Mouse (Mus musculus): Measurements from ENCODE around the gene Ccdc106.
"Not testable (repeated sequence)": the region's sequence is repeated elsewhere in the genome, so short reads cannot be mapped to it uniquely, and the experiment has no call there.

Ccdc106 gene

GRCm38 (mm10) chr7:5052931-5053343 lies 32.6 kb downstream of the Ccdc106 start:
- peak in 1 of 2 experiments; percentile 18 for DNase-seq

DNA sequence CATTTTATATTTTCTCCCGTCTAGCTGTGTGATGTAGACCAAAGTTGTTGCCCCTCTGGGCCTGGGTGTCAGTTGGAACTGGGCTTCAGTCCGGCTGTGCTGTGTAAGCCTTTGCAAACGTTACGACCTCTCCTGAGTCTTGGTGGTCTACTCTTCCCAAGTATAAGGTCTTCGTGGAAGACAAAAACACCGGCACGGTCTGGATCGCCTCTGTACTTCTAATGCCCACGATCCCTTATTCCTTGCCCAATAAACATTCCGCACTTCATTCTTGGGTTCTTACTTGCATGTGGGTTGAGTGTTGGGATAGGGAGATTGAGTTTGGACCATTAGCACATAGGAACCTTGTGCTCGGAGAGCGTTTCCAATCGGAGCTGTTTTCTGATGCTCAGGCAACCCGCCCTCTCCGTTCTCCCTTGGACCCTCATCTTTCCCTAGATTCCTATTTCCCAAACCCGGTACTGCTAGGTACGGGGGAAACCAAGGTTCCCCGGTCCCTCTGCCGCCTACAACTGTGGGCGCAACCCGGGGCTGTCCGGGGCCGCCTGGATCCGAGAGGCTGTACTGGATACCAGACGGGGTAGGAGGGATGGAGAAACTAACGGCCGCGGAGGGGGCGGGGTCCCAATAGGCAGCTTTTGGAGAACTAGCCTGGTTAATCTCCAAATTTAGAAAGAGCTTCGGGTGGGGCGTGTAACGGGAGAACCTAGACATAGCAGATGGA lies 33.3 kb downstream of the Ccdc106 start:
- no peak for DNase-seq

- no peak for DNase-seq
Measured at GRCm38 (mm10) chr7:5056651-5057263, 36.4 kb downstream of the Ccdc106 start.

DNA sequence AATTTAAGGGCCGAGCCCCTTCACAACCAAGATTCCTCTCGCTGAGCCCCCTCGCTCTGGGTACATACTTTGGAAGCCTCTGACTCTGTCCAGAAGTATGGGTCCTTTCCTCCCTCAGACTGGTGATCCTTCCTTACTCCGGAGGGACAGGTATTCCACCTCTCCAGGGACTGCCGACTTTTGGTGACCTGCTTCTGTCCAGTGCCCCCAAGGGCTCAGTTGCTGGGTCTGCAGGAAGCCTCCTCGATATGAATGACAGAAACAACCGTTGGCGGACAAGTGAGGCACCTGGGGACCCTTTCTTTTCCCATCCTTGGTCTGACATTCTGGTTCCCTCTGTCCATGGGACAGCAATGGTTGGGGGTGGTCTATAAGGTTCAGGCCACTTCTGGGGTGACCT lies 37.0 kb downstream of the Ccdc106 start:
- DNase-seq, result no peak

DNA sequence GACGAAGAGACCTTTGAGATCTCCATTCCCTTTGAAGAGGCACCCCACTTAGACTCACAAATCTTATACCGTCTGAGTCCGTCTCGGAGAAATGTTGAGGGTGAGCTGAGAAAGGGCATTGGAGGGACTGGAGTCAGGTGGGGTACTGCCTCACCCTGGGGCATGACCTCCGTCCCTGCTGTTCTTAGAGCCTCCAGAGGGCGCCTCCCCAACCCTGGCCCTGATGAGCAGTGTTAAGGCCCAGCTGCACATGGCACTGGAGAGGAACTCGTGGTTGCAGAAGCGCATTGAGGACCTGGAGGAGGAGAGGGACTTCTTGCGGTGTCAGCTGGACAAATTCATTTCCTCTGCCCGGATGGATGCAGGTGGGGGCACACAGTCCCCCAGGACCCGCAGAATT lies 37.5 kb downstream of the Ccdc106 start:
- peak; percentile 56 to 57 for DNase-seq

DNA sequence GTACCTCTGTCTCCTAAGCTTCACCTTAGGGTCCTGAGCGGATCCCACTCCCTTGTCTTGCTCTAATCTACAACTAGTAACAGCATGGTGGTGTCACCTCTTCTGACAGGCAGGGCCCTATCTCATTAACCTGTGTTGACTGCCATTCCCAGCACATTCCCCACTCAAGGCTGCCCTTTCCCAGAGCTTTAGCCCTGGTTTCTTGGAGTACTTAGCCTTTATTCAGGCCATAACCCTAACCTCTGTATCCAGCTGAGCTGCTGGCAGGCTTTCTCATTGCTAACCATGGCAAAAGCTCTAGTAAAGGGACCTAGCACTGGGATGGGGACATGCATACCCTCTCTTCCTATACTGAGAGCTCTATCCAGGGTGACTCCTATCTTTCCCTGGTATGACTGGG lies 38.3 kb downstream of the Ccdc106 start:
- no peak for DNase-seq

DNA sequence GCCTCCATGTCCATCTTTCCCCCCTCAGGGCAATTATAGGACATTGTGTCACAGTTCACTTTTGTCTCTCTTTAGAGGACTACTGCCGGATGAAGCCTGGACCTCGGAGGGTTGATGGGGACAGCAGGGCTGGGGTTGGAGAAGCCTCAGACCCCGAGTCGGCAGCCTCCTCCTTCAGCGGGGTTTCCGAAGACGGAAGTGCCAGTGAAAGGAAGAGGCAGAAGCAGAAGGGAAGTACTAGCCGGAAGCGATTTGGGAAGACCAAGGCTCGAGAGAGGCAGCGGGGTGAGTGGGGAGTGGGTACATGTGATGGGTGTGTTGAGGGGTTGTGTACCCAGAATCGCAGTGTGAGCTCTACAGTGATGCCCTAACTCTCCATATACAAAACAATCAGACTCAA lies 39.1 kb downstream of the Ccdc106 start:
- no peak for DNase-seq

DNA sequence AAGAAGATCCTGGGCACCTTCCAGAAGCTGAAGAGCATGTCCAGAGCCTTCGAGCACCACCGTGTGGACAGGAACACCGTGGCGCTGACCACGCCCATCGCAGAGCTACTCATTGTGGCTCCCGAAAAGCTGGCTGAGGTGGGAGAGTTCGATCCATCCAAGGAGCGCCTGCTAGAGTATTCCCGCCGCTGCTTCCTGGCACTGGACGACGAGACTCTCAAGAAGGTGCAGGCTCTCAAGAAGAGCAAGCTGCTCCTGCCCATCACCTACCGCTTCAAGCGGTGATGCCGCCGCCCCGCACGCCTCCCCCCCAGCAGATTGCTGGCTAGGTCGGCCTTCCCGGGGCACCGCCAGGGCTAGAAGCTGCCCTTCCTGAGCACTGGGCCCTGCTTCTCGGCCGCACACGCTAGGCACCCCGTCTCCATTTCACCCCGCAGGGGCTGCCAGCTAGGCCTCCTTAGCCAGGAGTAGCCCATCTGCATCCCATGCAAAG lies 39.9 kb downstream of the Ccdc106 start:
- peak; percentile 72 to 74 for DNase-seq

- peak; percentile 95 for DNase-seq
Measured at GRCm38 (mm10) chr7:5060944-5061773, 40.8 kb downstream of the Ccdc106 start.

- DNase-seq, result peak; percentile 95
Measured at GRCm38 (mm10) chr7:5061774-5062359, 41.5 kb downstream of the Ccdc106 start, which contains the start of gene U2af2. Gene U2af2 (plus strand): TSS chr7:5062143.

DNA sequence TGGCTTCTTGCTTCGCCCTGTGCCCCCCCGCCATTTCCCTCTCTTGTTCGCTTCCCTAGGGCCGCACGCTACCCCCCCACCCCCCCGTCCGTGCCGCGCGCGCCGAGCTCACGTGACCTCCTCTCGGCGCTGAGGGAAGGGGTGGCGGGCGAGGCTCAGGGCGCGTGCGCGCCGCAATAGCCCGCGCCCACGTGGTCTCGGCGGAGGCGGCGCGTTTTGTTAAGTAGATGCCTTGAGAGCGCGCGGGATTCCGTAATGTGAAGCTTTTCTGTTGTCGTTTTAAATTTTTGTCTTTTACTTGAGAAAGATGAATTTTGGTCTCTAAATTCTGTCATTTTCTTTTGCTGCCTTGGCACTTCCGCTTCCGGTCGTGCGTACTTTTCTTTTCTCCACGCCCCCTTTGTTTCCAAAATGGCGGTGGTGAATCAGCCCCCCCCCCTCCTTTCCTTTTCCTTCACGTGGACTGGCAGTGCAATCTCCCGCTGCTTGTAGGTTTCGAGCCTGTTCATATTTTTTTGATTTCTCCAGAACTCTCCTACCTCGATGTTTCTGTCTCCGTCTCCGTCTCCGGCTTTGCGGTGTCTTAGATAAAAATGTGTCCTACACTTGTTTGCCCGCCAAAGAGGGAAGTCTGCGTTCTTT lies 42.1 kb downstream of the Ccdc106 start:
- DNase-seq, result peak; percentile 80

DNA sequence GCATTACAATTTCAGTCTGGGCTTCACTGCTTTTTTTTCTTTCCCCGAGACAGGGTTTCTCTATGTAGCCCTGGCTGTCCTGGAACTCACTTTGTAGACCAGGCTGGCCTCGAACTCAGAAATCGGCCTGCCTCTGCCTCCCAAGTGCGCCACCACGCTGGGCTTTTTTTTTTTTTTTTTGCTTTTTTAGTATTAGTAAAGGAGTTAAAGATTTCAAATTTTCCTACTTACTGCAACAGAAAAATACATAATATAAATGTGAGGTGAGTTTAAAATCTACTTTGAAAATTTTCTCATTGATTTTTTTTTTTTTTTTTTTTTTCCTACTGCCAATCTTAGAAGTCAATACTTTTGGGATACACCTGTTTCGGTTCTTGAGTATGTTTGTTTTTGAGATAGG lies 44.5 kb downstream of the Ccdc106 start:
- no peak for DNase-seq

DNA sequence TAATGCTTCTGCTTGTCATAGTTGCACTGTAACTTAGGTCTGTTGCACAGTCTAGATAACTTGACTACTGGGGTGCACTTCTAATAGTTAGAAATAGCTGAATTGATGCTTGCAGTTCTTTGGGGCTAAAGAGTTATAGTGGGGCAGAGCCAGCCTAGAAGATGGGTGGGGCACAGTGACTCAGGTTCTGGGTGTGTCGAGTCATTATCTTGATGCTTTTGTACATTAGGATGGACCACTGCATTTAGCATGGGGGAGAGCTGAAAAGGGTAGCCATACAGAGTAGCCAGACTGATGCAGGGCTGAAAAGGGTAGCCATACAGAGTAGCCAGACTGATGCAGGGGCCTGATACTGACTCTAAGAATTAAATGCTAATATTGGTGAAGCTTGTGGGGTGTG lies 53.2 kb downstream of the Ccdc106 start:
- DNase-seq, result no peak

DNA sequence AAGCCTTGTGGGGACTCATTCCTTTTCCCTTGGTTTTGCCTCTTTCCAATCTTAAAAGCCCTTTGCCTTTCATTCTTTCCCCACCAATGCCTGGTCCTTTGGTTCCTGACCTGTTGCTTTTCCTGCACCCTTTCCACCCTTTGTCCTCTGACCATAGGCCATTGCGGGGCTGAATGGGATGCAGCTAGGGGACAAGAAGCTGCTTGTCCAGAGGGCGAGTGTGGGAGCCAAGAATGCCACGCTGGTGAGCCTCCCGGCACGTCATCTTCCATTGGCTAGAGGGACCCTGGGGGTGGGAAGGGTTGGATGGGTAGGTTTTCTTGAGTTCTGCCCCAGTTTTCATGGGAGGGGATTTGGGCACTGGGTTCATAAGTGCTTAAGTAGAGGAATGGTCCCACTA lies 54.6 kb downstream of the Ccdc106 start:
- DNase-seq, result no peak

DNA sequence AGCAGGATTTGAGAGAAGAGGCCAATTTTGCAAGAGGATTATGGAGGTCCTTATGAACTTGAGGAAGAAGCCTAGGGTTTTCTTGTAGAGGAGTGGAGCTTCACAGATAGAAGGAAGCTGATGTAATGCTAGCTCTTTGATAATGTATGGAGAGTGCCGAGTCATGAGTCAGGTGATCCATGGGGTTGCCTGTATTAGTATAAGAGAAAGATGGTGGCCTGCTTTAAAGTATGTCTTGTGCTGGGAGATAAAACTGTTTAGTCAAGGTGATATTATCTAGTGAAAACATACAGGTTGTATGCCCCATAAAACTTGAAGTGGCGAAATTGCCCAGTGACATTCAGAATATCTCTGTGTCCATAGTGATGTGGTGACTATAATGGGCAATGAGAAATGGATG lies 56.6 kb downstream of the Ccdc106 start:
- no peak for DNase-seq

DNA sequence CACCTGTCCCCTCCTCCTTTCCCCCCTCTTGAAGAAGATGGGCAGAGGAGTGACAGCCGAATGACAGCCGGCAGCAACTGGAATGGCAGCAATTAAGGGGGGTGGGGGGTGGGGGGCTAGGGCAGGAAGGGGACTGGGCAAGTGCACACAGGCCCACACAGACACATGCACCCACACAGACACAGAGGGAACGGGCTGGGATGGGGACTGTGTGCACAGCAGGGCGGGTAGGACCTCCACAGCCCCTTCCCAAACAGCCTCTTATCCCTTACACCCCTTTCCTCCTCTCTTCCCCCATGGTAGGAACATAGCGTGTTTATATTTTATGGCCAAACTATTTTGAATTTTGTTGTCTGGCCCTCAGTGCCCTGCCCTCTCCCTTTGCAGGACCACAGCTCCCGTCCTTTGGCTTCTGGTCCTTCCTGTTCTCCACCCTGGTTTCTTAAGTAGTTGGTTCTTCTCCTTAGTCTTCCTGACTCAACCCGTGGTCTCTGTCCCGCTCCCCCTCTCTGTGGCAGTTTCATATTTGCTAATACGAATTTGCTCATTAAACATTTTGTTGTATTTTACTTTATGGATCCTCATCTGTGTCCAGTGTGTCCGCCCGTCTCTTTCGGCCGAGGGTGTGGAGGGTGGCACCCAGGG lies 59.1 kb downstream of the Ccdc106 start:
- DNase-seq, result not testable (repeated sequence)

DNA sequence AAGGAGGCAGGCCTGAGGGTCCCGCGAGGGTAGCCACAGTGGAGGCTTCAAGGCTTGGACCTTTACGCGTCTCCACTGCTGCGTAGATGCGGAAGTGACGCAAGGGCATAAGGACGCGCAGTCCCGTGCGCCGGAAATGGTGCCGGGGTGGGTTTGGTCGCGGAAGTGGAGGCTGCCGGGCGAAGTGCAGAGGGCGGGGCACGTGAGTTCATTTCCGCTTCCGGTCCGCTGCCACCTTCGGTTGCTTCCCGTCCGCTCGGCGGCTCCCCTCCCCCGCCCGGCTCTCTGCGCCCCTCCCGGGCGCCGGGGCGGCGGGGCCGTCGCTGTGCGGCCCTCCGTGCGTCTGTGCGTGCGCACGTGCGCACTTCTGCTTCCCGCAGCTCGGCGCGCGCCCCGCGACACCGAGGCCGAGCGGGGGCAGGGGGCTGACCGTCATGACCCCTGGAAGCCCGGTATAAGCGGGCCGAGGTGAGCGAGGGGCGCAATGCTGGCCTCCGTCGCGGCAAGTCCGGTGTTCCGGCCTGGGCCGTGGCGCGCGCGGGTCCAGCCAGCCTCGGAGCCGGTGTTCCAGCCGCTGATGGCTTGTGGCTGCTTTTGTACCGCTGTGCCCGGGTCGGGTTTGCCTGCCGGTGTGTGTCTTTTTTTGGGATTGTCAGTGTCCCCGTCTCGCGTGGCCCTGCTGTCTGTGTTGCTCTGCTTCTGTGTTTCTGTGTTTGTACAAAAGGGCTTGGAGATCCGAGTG lies 59.8 kb downstream of the Ccdc106 start, which contains the start of gene Epn1:
Gene Epn1 (plus strand): TSS at position 226 of the 742 bp plus-strand sequence.
- DNase-seq, result peak; percentile 97

GRCm38 (mm10) chr7:5080815-5081214 lies 60.5 kb downstream of the Ccdc106 start:
- no peak for DNase-seq

- DNase-seq, result no peak
Measured at GRCm38 (mm10) chr7:5081241-5081640, 60.9 kb downstream of the Ccdc106 start.

DNA sequence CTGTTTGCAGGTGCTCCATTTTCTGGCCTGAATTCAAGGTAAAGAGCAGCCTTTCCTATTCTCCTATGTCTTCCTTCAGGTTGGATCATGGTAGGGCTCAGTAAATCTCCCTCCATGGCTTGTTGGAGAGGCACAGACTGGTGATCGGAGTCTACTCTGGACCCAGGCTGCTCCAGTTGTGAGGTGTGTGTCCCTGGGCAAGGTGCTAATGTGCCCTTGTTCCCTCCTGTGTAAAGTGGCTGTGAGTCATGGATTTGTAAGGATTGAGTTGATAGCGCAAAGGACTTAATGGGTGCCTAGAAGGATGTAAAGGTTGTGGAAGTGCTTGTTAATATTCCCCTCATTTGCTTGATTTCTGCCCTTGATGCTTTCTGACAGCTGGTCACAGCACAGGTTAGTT lies 61.6 kb downstream of the Ccdc106 start:
- DNase-seq, result no peak

All from B cell, adult 2 months (primary cell).